ENCODE assay signal across 28 mouse cellular contexts in genomic region chr11:101616104-101616503, GRCm38 (mm10). TPM values are rescaled to one million over a fixed set of nuclear protein-coding genes. Genes with fewer than 3 reads are reported as not detected.
"Had no signal": no experiment of that assay in that cellular context is flagged by ENCODE, and none has a peak within 500 bp of the region (broad histone marks: within the 10 kb centered on the region; RNA-seq: fewer than 3 reads in every experiment).

No protein-coding gene starts in this region.

- DNase-seq: kidney, adult 2 months; kidney, postnatal 25 days; layer of hippocampus, adult 9-11 months; lung, embryonic 14.5 days; right cerebral cortex, adult 18-20 months; right cerebral cortex, postnatal 14 days; spleen, adult 18-20 months; thymus, postnatal 36 days had no signal

- H3K4me2 ChIP-seq: limb, embryonic 13.5 days; lung, embryonic 14.5 days; midbrain, embryonic 12.5 days; midbrain, embryonic 15.5 days; neural tube, embryonic 12.5 days; neural tube, embryonic 15.5 days; stomach, embryonic 15.5 days had no signal

- H3K27me3 ChIP-seq: limb, embryonic 13.5 days; midbrain, embryonic 15.5 days; neural tube, embryonic 12.5 days; neural tube, embryonic 15.5 days; stomach, embryonic 15.5 days had no signal

- ATAC-seq: lung, postnatal 0 days had no signal

- H3K9ac ChIP-seq: lung, embryonic 14.5 days; midbrain, embryonic 12.5 days; midbrain, embryonic 15.5 days; neural tube, embryonic 12.5 days; neural tube, embryonic 15.5 days; stomach, embryonic 15.5 days had no signal

- H3K27ac ChIP-seq: kidney, postnatal 0 days; layer of hippocampus, adult 2 months; limb, embryonic 13.5 days; macrophage; midbrain, embryonic 12.5 days; midbrain, embryonic 15.5 days; neural tube, embryonic 12.5 days; stomach, embryonic 15.5 days had no signal

- H3K4me3 ChIP-seq: layer of hippocampus, adult 2 months; limb, embryonic 10.5 days; limb, embryonic 13.5 days; midbrain, embryonic 12.5 days; midbrain, embryonic 15.5 days; neural tube, embryonic 12.5 days; neural tube, embryonic 15.5 days; stomach, embryonic 15.5 days had no signal

- H3K36me3 ChIP-seq: limb, embryonic 10.5 days; limb, embryonic 13.5 days; midbrain, embryonic 12.5 days; midbrain, embryonic 15.5 days; neural tube, embryonic 12.5 days; neural tube, embryonic 15.5 days; stomach, embryonic 15.5 days had no signal

- H3K9me3 ChIP-seq: limb, embryonic 10.5 days; limb, embryonic 13.5 days; midbrain, embryonic 12.5 days; midbrain, embryonic 15.5 days; neural tube, embryonic 12.5 days; neural tube, embryonic 15.5 days; stomach, embryonic 15.5 days had no signal

RNA-seq across cellular contexts. Expression of gene Gm11634, which starts 17.0 kb away (rescaled TPM):
- total RNA-seq: layer of hippocampus, adult 2 months; layer of hippocampus, postnatal 25 days; left cerebral cortex, adult 18-20 months; left cerebral cortex, postnatal 25 days; liver, adult 2 months; megakaryocyte, adult 5-6 weeks had no signal
- polyA plus RNA-seq: kidney, adult 2 months; kidney, embryonic 14.5 days; large intestine, adult 2 months; limb, embryonic 10.5 days; limb, embryonic 13.5 days; liver, adult 2 months; lung, embryonic 14.5 days; lung, postnatal 0 days; macrophage; midbrain, embryonic 12.5 days; midbrain, embryonic 15.5 days; neural tube, embryonic 12.5 days; neural tube, embryonic 15.5 days; stomach, embryonic 15.5 days; thymus, postnatal 0 days; urinary bladder, adult 2 months had no signal
